Mouse (Mus musculus): Measurements from ENCODE around the gene L3hypdh. TPM values are rescaled to one million over a fixed set of nuclear protein-coding genes. Genes with fewer than 3 reads are reported as not detected.
A peak's percentile ranks its signal among the peaks of the same experiment; 100 is the strongest.

The L3hypdh gene
- 10.7 and 11.7 TPM in 2 replicates for polyA plus RNA-seq (2015; fragmentation: Nextera tagmentation; extraction: Ambion mirVana)

GRCm38 (mm10) chr12:72085329-72086165, at the start of gene L3hypdh, which contains the start of gene Jkamp:
Gene L3hypdh, minus strand, starts transcription at chr12:72085439.
Gene Jkamp, plus strand, starts transcription at chr12:72085589.
- Histone ChIP-seq H3K27ac (ENCODE audit: low read length) (peak within 1 kb of the TSS; percentile 96), H3K9ac (replicated peaks; ENCODE audit: low read depth) (peak within 1 kb of the TSS; percentile 71), H3K4me2 (replicated peaks; ENCODE audit: low read depth, low read length) (peak within 1 kb of the TSS; percentile 89), H3K36me3 (ENCODE audit: insufficient read depth, low read length) (no peaks in the 10 kb centered on the region), H3K4me1 (ENCODE audit: insufficient read depth, low read depth, low read length) (peaks cover 6% of the 10 kb centered on the region; the same call in 1 of the 2 replicates), H3K4me3 (ENCODE audit: low read depth, low read length) (peak within 1 kb of the TSS; percentile 71), H3K9me3 (ENCODE audit: low read length) (no peaks in the 10 kb centered on the region), H3K27me3 (replicated peaks; ENCODE audit: insufficient read depth, low read length) (no peaks in the 10 kb centered on the region)
- WGBS = under 1% methylated on average over 52 of the region's 60 CpGs
- DNase-seq (ENCODE audit: low spot score) (peak; percentile 100), ATAC-seq (peak; percentile 96)
- peak; percentile 38; the same call in 1 of the 2 replicates for TF ChIP-seq CTCF (IDR thresholded peaks at IDR 0.05)
- peak; percentile 60; the same call in 1 of the 2 replicates for TF ChIP-seq EP300 (IDR thresholded peaks at IDR 0.05)

- H3K36me3 ChIP-seq (ENCODE audit: insufficient read depth, low read length) = no peaks in the 10 kb centered on the region
- no peaks in the 10 kb centered on the region for H3K9me3 ChIP-seq (ENCODE audit: low read length)
- 88% methylated on average over 10 of the region's 10 CpGs for WGBS
These were observed 44.0 kb upstream of the L3hypdh start for GRCm38 (mm10) chr12:72129203-72129602.

GRCm38 (mm10) chr12:72115686-72116345, 30.6 kb upstream of the L3hypdh start:
- TF ChIP-seq CTCF (IDR thresholded peaks at IDR 0.05) = no peak
- TF ChIP-seq EP300 (IDR thresholded peaks at IDR 0.05) = no peak
- no peak overlapping the region for H3K4me2 ChIP-seq (replicated peaks; ENCODE audit: low read depth, low read length)
- ATAC-seq (no peak), DNase-seq (ENCODE audit: low spot score) (no peak)
- no peak overlapping the region for H3K27ac ChIP-seq (ENCODE audit: low read length)
- H3K36me3 ChIP-seq (ENCODE audit: insufficient read depth, low read length) = no peaks in the 10 kb centered on the region
- no peak overlapping the region for H3K9ac ChIP-seq (replicated peaks; ENCODE audit: low read depth)
- no peaks in the 10 kb centered on the region for H3K9me3 ChIP-seq (ENCODE audit: low read length)
- H3K4me3 ChIP-seq (ENCODE audit: low read depth, low read length) = no peak overlapping the region
- no peaks in the 10 kb centered on the region for H3K4me1 ChIP-seq (ENCODE audit: insufficient read depth, low read depth, low read length)
- H3K27me3 ChIP-seq (replicated peaks; ENCODE audit: insufficient read depth, low read length) = no peaks in the 10 kb centered on the region
- WGBS = 69% methylated on average over 20 of the region's 23 CpGs

More at GRCm38 (mm10) chr12:72129203-72129602, 44.0 kb upstream of the L3hypdh start:
- Histone ChIP-seq H3K9ac (replicated peaks; ENCODE audit: low read depth) (no peak overlapping the region), H3K4me1 (ENCODE audit: insufficient read depth, low read depth, low read length) (no peaks in the 10 kb centered on the region), H3K4me2 (replicated peaks; ENCODE audit: low read depth, low read length) (no peak overlapping the region), H3K4me3 (ENCODE audit: low read depth, low read length) (no peak overlapping the region), H3K27me3 (replicated peaks; ENCODE audit: insufficient read depth, low read length) (no peaks in the 10 kb centered on the region), H3K27ac (ENCODE audit: low read length) (no peak overlapping the region)
- no peak for ATAC-seq
- TF ChIP-seq CTCF (IDR thresholded peaks at IDR 0.05) = no peak
- no peak for TF ChIP-seq EP300 (IDR thresholded peaks at IDR 0.05)
- DNase-seq (ENCODE audit: low spot score) = no peak

- WGBS = 67% methylated on average over 6 of the region's 6 CpGs
- H3K4me3 ChIP-seq (ENCODE audit: low read depth, low read length) = no peak overlapping the region
- no peaks in the 10 kb centered on the region for H3K9me3 ChIP-seq (ENCODE audit: low read length)
- H3K27me3 ChIP-seq (replicated peaks; ENCODE audit: insufficient read depth, low read length) = no peaks in the 10 kb centered on the region
- DNase-seq (ENCODE audit: low spot score) (no peak), ATAC-seq (no peak)
- H3K4me1 ChIP-seq (ENCODE audit: insufficient read depth, low read depth, low read length) = no peaks in the 10 kb centered on the region
- no peak overlapping the region for H3K9ac ChIP-seq (replicated peaks; ENCODE audit: low read depth)
- H3K36me3 ChIP-seq (ENCODE audit: insufficient read depth, low read length) = no peaks in the 10 kb centered on the region
- TF ChIP-seq CTCF (IDR thresholded peaks at IDR 0.05) (no peak), EP300 (IDR thresholded peaks at IDR 0.05) (no peak)
- no peak overlapping the region for H3K4me2 ChIP-seq (replicated peaks; ENCODE audit: low read depth, low read length)
- H3K27ac ChIP-seq (ENCODE audit: low read length) = no peak overlapping the region
These were observed 29.9 kb upstream of the L3hypdh start for GRCm38 (mm10) chr12:72115126-72115525.

GRCm38 (mm10) chr12:72104525-72105281, 19.5 kb upstream of the L3hypdh start:
- Histone ChIP-seq H3K4me3 (ENCODE audit: low read depth, low read length) (no peak overlapping the region), H3K27me3 (replicated peaks; ENCODE audit: insufficient read depth, low read length) (no peaks in the 10 kb centered on the region), H3K27ac (ENCODE audit: low read length) (no peak overlapping the region), H3K4me2 (replicated peaks; ENCODE audit: low read depth, low read length) (0 out of 2 replicates have a peak overlapping the region, but pooled peaks have one; percentile 9), H3K9me3 (ENCODE audit: low read length) (no peaks in the 10 kb centered on the region), H3K36me3 (ENCODE audit: insufficient read depth, low read length) (peaks cover 14% of the 10 kb centered on the region), H3K9ac (replicated peaks; ENCODE audit: low read depth) (no peak overlapping the region), H3K4me1 (ENCODE audit: insufficient read depth, low read depth, low read length) (no peaks in the 10 kb centered on the region)
- WGBS = 29% methylated on average over 14 of the region's 14 CpGs
- DNase-seq (ENCODE audit: low spot score) (peak; percentile 89), ATAC-seq (peak; percentile 40)
- TF ChIP-seq EP300 (IDR thresholded peaks at IDR 0.05) (no peak), CTCF (IDR thresholded peaks at IDR 0.05) (peak; percentile 90)

Measured in lung, postnatal 0 days (tissue).